Mouse (Mus musculus): ENCODE data around the gene Ubash3a.

Gene Ubash3a

DNA sequence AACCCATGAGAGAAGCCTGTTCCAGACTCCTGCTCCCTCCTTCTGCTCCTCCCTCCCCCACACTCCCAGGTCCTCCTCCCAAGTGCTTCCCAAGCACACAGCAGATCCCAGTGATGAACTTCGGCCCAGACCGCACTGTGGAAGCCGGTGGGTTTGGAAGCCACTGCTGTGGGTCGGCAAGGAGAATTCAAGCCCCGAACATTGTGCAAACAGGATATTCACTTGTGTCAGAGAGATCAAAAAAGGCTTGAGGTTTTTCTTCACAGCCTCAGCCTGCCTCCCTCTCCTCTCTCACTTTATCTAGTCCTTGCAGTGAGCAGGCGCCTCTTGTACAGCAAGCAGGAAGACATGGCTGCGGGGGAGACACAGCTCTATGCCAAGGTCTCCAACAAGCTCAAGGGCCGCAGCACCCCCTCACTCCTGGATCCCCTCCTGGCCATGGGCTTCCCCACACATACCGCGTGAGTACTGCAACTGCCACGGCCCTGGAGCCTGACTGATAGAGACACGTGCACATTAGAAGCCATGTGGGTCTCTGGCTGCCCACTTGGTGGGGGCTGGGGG, at the start of gene Ubash3a:
TSS of gene Ubash3a (plus strand) at position 103 of the 564 bp plus-strand sequence.
- DNase-seq (ENCODE audit: low read depth, low spot score), result no peak

DNA sequence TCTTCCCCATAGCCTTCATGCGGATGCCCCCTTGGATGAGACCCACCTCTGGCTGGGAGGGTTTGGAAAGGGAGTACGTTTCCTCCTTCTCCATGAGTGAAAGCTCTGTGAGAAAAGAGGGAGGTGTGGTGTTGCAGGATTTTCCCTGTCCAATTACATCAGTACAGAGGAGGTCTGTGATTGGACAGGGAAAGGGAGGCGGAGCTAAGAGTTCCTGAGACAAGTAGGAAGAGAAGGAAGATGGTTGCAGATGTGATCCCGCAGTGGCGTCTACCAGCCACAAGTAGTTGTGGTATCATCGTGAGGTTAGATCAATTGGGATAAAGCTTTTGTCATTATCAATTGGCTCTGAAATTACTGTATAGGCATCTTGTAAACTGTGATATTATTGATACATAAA, 49.8 kb upstream of the Ubash3a start:
- peak; percentile 83 for DNase-seq (ENCODE audit: low read depth, low spot score)

DNA sequence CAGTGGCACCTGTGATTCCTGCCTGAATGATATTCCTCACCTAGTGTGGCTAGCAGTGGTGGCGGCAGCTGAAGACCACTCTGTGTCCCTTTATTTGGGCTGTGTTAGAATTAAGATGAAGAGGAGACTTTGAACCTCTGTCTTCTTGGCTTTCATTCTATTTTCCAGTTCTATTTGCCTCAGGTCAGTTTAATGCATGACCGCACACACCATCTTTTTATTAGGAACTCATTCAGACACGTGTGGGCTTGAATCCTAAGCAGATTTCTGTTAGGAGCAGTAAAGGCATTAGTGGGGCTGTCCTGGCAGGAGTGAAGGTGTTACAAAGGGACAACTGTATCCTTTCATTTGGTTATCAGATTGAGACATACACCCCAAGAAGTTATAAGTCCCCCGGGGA, 47.4 kb upstream of the Ubash3a start:
- DNase-seq (ENCODE audit: low read depth, low spot score), result no peak

DNA sequence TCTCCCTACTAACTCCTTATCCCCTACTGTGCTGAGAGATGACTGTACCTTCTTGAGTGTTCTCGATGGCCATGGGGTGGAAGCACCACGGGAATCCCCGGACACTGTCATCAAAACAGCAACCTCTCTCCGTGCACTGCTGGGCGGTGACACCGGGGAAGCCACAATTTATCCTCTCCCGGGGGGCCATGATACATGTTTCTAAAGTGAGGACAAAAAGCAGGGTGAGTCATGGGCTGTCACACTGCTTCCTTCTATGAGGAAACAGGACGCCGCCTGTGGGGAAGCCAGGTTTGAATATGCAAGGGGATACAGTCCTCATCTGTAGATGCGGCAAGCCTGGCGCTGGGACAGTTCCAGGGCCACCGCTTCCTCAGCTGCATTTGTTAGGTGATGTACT, 45.1 kb upstream of the Ubash3a start:
- DNase-seq (ENCODE audit: low read depth, low spot score), result no peak

DNA sequence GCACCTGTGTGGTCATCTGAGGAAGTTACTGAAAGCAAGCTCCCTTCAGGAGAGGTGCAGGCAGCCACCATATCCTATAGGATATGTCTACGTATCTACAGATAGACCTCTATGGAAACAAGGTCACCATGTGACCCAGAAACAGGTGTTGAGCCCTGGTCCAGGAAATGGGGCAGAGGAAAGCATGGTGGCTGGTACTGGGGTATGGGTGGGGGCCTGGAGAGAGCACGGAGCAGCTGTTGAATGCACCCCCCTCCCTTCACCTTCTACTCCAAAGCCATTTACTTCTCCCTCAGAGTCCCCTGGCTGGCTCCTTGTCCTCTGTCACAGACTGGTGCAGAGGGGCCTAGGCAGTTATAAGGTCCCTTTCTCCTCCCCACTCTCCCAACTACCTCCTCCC, 43.9 kb upstream of the Ubash3a start:
- DNase-seq (ENCODE audit: low read depth, low spot score), result no peak

DNA sequence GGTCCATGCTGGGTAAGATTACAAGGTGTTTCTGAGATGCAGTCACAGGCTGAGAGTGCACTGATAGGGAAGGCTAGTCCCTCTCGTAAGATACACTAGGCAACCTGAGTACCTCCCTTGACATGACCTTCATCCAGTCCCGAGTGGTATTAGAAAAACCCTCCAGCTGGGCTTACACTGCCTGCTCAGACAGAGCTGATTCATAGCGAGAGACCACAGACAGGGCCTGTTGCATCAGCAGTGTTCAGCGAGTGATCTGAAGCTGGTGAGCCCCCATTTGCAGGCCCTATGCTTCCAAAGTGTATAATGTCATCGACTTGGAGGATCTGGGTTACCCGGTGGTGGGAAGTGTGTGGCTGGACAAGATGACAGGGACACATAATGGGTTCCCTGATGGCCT, 42.5 kb upstream of the Ubash3a start, which contains the start of gene Tff1:
TSS of gene Tff1 (minus strand) at position 151 of the 400 bp plus-strand sequence.
- no peak for DNase-seq (ENCODE audit: low read depth, low spot score)

DNA sequence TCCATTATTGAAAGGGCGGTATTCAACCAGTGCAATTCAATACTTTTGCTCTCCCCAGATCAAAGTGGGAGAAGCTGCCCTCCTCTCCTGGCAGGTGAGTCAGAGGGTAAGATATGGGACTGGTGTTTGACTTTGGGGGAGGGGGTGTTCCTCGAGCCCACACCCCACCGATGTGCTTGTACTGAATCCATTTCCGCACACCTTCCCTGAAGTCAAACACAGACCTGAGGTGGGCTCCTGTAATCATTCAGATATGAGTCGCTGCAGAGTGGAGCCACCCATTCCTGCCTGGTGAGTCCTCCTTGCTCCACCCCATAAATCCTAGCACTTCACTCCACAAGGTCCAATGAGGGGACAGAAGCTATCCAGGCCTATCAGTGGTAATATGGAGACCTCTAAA, 37.9 kb upstream of the Ubash3a start:
- no peak for DNase-seq (ENCODE audit: low read depth, low spot score)

DNA sequence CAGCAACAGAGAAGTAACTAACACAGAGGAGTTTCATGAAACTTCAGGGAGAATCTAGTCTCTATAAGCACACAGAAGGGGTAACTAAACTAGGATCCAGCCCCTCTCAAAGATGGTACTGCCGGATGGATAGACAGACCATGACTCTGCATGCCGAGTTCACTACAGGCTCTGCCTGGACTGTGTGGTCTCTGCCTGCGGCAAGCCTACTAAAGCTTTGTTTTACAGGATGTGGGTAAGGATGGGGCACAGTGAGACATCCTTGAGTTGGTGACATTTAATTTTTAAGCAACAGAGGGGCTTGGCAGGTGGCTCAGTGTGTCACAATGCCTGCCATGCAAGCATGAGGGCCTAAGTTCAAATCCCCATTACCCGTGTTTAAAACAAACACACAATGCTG, 31.4 kb upstream of the Ubash3a start:
- no peak for DNase-seq (ENCODE audit: low read depth, low spot score)

DNA sequence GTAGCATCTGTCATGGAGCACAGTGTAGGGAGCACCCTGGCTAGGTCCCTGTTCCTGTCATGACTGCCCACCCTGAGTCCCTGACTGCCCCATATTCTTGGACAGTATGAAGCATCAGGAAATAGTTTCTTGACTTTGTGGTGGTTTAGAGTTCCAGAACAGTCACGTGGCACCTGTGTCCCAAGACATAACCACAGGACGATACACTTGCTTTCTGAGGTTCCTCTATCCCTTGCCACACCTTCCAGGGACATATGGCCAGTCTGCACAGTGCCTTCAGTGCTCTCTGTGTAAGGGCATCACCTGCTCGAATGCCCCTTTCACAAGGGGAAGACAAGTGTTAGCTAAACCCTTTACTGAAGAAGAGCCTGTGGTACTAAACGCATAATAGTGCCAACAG, 26.2 kb upstream of the Ubash3a start:
- DNase-seq (ENCODE audit: low read depth, low spot score), result no peak

DNA sequence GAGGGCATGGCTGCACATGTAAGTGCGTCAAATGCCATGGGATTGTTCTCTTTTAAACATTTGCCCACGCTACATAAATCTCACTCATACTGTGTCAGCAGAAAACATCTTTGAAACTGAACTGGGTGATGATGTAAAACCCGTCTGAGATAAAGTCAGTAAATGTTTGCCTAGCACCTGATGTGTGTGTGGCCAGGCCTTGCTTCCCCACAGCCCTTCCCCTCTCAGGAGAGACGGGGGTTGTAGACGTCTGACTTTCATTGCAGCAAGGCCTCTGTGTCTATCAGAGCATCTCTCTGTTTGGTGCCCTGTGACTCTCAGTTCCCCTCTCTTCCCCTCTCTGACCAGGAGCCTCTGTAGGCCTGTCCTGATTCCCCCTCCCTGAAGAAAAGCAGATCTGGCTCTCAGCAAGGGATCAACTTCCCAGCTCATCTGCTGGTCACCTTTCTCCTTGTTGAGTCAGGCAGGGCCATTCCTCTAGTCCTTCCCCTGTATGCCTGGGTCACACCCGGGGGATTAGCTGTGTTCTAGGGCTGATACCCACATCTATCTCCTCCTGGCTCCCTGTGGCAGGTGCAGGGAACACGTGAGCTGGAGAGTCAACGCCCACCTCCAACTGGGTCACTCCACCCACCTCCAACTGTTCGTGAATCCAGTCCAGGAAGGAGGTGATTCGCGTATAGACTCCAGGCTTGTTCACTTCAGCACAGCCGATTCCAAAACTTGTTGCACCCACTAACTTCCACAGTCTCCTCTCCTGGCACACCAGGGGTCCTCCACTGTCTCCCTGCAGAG, 24.3 kb upstream of the Ubash3a start:
- DNase-seq (ENCODE audit: low read depth, low spot score), result no peak

DNA sequence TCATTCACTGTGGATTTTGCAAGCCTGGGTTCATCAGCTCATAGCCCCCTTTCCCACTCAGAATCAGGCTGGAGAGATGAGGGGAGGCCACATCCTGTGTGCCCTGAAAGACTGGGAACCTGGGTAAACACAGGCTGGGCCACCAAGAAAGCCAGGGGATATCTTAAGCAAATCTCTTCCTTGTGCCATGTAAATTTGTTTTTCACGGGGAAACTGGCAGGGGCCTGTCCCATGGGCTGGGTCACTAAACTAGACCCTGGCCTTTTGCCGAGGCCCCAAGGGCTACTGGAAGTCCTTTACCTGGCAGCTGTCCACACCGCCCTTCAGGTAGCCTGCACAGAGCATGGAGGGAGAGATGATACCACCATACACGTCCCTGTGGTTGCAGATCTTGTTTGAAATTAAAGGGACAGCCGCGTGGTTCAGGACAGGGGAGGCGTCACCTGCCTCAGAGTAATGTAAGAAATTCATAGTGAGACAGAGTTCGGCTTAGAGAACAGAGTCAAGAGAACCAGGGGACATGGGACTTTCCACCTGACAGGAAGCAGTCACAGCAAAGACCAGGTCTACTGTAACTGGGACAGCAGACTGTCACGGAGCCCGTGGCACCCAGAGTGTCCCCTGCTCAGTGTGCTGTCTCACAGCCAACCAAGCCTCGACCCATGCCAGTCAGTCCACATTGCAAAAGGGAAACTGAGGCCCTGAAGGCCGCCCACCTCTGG, 23.2 kb upstream of the Ubash3a start:
- DNase-seq (ENCODE audit: low read depth, low spot score), result no peak

DNA sequence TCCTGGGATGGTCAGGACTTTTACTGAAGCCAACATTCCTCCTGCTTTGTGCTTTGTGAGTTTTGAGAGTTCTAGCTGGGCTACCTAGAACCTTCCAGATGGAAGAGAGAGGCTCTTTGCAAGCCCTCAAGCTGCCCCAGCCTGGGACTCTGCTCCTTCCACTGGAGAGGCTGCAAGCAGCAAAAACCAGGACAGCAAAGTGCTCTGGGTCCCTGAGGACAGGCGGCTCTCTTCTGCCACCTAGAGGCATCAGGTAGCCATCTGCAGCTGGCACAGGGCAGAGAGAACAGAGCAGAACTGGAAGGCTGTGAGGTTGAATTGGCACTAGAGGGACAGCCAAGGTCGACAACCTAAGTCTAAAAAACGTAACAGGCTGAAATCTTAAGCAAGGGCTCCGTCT, 20.3 kb upstream of the Ubash3a start:
- DNase-seq (ENCODE audit: low read depth, low spot score), result peak; percentile 66

DNA sequence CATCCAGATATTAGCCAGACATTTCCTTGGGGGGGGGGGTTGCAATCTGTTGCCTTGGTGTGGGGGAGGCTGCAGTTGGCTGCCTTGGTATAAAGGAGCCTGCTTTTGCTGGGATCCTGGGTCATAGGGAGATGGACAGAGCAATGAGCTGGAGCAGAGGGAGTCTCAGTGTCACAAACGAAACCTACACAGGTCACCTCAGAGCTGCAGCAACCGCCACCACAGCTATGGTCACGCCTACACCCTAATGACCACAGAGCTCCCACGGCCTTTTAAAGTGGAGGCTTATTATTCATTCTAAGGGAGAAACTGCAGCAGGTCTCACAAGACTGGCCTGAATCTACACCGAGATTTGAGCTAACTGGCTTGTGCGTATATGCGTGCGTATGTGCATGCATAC, 15.8 kb upstream of the Ubash3a start:
- DNase-seq (ENCODE audit: low read depth, low spot score), result no peak

DNA sequence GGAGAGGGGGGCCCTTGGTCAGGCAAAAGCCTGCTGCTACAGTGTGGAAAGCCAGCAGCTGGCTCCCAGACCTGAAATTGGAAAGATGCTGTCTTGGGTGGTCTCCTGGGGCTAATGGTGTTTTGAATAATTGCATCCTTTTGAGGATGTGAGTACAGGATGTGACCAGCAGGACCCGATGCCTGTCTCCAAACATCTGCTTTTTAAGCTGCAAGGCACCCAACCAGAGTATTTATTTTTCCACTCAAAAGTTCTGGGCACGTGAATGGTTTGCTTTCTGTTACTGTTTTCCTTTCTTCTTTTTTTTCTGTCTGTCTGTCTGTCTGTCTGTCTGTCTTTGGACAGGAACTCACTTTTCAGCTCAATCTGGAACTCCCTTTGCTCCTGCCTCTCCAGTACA, 15.0 kb upstream of the Ubash3a start:
- DNase-seq (ENCODE audit: low read depth, low spot score), result no peak

DNA sequence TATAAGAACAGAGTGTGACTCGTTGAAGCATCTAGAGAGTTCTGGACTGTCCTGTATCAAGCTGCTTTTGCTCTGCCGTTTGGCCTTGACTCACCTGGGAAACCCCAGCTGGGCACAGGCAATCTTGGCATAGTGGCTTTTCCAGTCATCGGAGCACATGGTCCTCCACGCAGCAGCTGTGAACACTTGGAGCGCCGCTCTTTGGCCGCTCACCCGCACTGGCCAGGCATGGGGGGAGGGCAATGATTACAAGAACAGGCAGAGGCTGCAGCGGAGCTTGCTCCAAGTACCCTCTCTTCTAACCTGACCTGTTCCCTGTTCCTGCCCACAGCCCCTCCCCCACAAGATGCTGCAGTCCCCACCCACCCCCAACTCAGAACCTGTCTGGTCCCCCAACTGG, 14.3 kb upstream of the Ubash3a start:
- no peak for DNase-seq (ENCODE audit: low read depth, low spot score)

DNA sequence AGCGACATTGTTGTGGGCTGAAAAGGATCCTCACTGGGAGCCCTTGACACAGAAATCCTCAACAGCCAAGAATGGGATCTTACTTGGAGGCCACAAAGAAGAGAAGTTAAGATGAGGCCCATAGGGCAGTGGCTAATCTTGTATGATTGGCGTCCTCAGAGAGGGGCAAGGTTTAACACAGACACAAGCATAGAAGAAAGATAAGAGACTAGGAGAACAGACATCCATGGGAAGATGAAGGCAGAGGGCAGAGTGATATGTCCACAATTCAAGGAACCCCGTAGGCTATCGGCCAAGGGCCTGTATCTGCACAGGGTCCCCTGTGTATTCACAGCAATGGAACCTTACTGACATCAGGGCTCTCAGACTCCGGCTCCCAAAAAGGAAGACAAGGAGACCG, 12.5 kb upstream of the Ubash3a start:
- no peak for DNase-seq (ENCODE audit: low read depth, low spot score)

DNA sequence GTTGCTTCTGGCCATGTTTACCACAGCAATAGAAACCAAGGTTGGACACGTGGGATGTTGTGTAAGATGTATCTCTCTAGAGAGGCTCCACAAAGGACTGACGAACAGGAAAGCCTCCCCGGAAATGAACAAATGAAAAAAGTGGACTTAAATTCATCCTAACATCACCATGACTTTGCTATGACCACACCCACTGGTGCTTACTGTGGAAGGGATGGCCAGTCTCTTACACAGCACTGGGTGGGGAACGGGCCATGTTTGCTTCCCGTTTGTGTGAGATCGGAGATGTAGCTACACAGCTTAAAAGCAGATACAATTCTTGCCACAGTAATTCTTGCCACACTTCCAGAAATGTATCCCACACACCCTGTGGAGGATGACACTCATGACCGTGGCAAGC, 11.4 kb upstream of the Ubash3a start:
- no peak for DNase-seq (ENCODE audit: low read depth, low spot score)

DNA sequence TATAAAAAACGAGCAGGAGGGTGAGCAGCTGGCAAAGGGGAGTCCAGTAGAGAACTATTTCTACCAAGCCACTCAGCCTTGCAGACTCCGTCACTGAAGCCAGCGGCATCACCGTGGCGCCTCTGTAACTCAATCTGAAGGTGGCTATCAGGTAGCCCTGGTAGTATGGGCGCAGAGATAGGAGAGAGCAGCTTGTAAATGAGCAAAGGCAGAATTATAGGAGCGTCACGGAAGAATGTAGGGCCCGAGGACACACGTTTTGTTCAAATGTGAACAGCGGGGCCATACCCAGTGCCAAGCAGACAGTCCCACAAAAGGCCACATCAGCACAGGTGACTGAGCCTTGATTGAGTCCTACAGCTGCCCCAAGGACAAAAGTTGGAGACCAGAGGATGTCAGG, 8.8 kb upstream of the Ubash3a start, which contains the start of gene Tmprss3:
TSS of gene Tmprss3 (minus strand) at position 101 of the 400 bp plus-strand sequence.
- no peak for DNase-seq (ENCODE audit: low read depth, low spot score)

DNA sequence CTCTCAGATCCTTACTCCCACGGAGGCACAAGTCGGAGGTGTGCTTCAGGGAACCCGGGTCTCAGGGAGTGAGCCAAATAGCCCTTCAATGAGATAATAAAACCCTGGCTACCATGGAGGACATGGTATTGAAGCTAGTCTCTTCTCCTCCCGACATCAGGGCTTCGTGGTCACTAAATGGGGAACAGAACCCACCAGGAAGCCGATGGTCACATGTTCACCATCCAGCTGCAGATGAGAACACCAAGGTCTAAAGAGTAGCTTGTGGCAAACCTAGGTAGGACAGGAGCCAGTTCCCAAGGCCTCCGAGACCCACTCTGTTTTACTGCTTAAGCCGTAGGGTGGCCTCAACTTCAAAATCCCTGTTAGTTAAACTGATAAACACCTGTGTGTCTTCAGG, 981 bp downstream of the Ubash3a start:
- DNase-seq (ENCODE audit: low read depth, low spot score), result no peak

DNA sequence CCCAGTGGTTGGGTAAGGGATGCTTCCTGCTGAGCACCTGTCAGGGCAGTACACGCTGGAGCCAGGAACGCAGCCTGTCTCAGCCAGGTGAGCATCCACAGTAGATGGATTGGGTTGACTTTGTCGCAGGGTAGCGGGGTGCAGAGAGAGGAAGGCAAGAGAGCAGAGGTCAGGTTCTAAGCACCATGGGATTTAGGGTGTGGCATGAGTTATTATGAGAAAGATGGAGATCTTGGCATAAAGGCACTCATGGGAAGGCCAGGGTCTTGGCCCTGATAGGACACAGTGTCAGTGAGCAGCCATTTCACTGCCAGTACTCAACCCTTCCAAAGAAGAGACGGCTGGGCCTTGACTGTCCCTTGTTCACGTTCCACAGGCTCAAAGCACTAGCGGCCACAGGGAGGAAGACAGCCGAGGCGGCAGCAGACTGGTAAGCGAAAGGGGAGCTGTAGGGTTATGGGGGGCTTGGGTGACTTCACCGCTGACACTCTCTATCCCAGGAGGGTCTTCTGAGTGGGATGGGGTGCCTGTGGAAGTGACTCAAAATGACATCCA, 1.8 kb downstream of the Ubash3a start:
- no peak for DNase-seq (ENCODE audit: low read depth, low spot score)

DNA sequence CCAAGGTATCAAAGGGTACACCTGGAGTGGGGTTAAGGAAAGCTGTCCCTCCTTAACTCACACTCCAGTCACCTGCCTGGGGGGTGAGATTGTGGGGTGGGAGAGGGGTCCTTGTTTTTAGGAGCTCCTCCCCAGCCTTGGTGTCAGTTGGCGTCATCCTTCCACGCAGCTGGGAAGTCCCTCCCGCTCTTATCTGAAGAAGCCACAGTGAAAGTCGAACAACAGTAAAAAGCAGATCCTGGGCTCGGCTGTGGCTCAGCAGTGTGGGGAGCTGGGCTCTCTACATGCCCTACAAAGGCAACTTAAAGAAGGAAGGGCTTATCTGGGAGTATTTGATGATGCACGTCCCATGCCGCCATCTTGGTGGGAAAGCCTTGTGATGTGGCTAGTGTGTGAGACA, 2.6 kb downstream of the Ubash3a start:
- DNase-seq (ENCODE audit: low read depth, low spot score), result no peak

DNA sequence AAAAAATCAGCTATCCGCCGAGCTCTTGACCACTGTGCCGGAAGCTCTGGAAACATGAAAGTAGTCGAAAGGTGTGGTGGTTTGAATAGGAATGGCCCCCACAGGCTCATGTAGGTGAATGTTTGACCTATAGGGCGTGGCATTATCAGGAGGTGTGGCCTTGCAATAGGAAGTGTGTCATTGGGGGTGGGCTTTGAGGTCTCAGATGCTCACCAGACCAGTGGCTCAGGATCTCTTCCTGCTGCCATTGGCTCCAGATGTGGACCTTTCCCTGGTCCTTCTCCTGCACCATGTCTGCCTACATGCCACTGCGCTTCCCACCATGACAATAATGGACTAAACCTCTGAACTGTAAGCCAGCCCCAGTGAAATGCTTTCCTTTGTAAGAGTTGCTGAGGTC, 4.2 kb downstream of the Ubash3a start:
- DNase-seq (ENCODE audit: low read depth, low spot score), result peak; percentile 95

All from R1 (cell line).